Mouse (Mus musculus) brown adipose tissue, adult 24 weeks (tissue): ENCODE measurements at regions not wholly inside any gene's neighbourhood (a gene's known extent, or its start where the extent isn't known, plus 50 kb on each side); places are given as distances from the start of the nearest gene placed in this dataset.

Source experiments
- H3K27ac ChIP-seq: fragments of 200-500 bp; replicated peaks from 2 replicates; pipeline ENCODE4 v1.5.1; 2012; ENCODE audit warnings: low read depth, mild to moderate bottlenecking, low read length
- H3K4me1 ChIP-seq: fragments of 200-500 bp; 2 replicates; pipeline ENCODE4 v1.6.1; 2012; ENCODE audit warnings: low read length, mixed read lengths; ENCODE audit not compliant: control insufficient read depth, insufficient read depth, insufficient read length
- H3K4me3 ChIP-seq: fragments of 200-500 bp; 2 replicates; pipeline ENCODE4 v1.5.1; 2012; ENCODE audit warnings: low read depth, mild to moderate bottlenecking, low read length, moderate library complexity; ENCODE audit not compliant: insufficient read depth

DNA sequence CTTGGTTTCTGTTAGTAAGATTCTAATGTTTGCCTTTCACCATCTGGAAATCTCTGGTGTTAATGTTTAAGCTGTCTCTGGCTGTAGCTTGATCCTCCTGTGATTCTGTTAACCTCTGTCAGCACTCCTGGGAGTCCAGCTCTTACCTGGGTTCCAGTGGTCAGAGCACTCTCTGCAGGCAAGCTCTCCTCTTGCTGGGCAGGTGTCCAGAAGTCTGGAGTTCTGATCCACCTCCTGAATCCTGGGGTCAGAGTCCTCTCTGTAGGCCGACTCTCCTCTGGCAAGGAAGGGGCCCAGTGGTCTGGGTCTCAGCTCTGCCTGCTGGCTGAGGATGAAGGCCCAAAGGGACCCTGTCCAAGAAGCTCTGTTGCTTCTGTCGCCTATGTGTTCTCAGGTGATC is 181.4 kb downstream of the Fam173b start:
- H3K4me1 ChIP-seq, result no peaks in the 10 kb centered on the region
- H3K4me3 ChIP-seq, result no peak overlapping the region
- H3K27ac ChIP-seq, result no peak overlapping the region

- Histone ChIP-seq H3K27ac (no peak overlapping the region), H3K4me3 (no peak overlapping the region), H3K4me1 (no peaks in the 10 kb centered on the region)
These were observed 183.4 kb downstream of the Fam173b start for GRCm38 (mm10) chr15:31785022-31785421.

DNA sequence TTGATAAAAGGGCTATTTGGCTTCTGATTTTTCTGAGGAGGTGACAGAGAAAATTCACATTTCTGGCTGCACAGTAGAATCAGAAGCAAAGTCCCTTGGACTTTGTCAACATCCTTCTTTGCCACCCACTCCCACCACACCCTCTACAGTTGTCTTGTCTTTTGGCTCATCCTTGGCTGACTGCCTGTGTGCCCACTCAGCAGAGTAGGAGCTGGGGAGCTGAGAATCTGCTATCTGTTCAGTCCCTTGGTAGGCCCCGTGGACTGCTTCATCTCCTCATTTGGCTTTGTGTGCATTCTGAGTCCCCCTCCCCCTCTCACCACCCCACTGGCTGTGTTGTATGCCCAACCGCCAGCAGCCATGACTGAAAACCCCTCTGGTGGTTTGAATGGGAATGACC is 197.2 kb downstream of the Fam173b start:
- no peak overlapping the region for H3K27ac ChIP-seq
- H3K4me1 ChIP-seq, result no peaks in the 10 kb centered on the region
- H3K4me3 ChIP-seq, result no peak overlapping the region

- H3K27ac ChIP-seq, result no peak overlapping the region
- no peaks in the 10 kb centered on the region; the same call in 1 of the 2 replicates for H3K4me1 ChIP-seq
- H3K4me3 ChIP-seq, result no peak overlapping the region
These were observed 203.9 kb downstream of the Fam173b start for GRCm38 (mm10) chr15:31805522-31805921.

- H3K4me1 ChIP-seq, result no peaks in the 10 kb centered on the region
- no peak overlapping the region for H3K27ac ChIP-seq
These were observed 213.9 kb downstream of the Fam173b start for GRCm38 (mm10) chr15:31815551-31815950.

GRCm38 (mm10) chr15:31819219-31819618 is 217.6 kb downstream of the Fam173b start:
- no peak overlapping the region for H3K27ac ChIP-seq
- no peak overlapping the region for H3K4me3 ChIP-seq
- no peaks in the 10 kb centered on the region for H3K4me1 ChIP-seq

More at GRCm38 (mm10) chr15:31815551-31815950, 213.9 kb downstream of the Fam173b start:
- H3K4me3 ChIP-seq, result no peak overlapping the region

DNA sequence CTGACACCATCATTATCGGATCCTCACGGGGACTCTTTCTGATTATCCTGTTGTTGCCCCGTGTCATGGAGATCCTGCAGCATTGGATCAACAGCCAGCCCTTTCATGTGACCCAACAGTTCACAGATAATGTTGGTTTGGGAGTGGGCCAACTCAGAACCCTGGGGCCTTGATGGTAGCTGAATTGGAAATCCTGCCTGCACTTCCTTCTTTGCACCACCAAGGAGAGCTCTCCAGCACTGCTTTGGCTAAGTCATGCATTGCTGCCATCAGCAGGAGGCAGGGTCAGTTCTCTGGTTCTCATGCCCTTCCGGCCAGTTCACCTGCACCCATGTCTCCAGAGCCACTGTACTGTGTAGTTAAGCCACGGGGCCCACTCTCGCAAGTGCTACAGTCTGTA is 225.6 kb downstream of the Fam173b start:
- H3K27ac ChIP-seq, result no peak overlapping the region
- H3K4me3 ChIP-seq, result no peak overlapping the region
- H3K4me1 ChIP-seq, result peaks cover 5% of the 10 kb centered on the region; the same call in 1 of the 2 replicates

DNA sequence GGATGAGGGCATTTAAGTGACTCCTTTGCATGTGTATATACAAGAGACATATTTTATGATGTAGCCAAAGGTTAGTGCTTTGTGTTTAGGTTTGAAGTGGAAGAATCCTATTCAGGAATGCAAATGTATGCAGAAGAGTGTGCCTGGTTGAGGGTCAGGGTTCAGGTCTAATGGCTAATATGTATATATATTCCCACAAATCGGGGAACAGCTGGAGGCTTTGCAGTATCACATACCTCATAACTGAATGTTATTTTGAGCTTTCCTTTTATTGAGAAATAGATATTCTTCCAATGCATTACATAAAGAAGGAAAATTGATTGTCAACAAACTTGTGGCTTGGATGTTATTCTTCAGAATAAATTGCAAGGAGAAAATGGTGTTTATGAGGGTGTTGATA is 239.9 kb downstream of the Fam173b start:
- Histone ChIP-seq H3K4me1 (no peaks in the 10 kb centered on the region), H3K27ac (no peak overlapping the region), H3K4me3 (no peak overlapping the region)

- no peak overlapping the region for H3K4me3 ChIP-seq
- no peaks in the 10 kb centered on the region for H3K4me1 ChIP-seq
- H3K27ac ChIP-seq, result no peak overlapping the region
These were observed 253.1 kb downstream of the Fam173b start for GRCm38 (mm10) chr15:31854764-31855163.

GRCm38 (mm10) chr15:31855188-31855587 is 253.5 kb downstream of the Fam173b start:
- no peak overlapping the region for H3K4me3 ChIP-seq
- H3K4me1 ChIP-seq, result no peaks in the 10 kb centered on the region
- no peak overlapping the region for H3K27ac ChIP-seq

DNA sequence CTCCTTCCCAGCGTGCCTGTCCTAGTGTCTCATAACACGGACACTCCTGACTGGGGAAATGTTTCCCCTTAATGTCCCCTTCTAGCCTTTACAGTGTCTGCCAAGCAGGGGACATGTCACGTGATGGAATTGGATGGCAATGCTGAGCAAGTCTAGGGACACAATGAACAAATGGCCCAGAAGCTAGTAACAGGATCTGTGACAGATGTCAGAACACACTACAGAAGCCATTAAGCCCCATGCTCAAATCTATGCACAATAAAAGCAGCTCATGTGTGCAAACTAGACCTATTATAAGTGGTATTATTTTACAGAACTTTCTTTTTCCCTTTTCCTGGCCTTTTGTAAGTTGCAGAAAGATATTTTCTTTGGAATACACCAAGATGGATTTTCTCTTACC is 267.4 kb downstream of the Fam173b start:
- Histone ChIP-seq H3K4me1 (no peaks in the 10 kb centered on the region), H3K27ac (no peak overlapping the region), H3K4me3 (no peak overlapping the region)

DNA sequence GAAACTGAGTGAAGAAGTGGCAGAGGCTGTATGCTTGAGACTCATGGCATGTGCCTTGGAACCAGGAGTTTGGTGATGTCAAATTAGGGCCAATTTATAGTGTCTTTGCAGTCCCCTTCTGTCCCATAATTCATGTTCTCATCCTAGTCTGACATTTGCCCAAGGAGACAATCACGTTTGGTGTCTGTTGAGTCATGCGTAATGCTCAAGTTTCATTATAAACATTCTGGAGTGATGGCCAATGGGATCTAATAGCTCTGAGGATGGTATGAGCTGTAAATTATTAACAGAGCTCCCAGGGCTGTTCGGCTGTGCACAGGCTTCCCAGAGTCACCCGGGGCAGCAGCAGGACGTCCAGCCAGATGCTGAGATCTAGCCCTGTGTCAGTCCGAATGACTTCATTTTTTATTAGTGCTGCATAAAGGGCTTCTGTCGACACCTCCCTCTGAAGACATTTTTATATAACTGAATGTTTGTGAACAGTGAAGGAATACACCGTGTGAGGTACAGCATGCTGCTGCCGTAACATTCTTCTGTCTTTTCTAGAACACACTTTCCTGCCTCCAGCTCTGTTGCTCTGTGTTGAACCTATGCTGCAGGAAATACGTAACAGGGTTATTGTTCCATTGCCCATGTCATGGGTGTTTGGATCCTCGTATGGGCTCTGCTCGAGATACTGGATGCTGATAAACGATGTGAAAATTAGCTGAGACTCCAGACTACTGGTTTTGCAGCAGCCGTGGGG is 268.2 kb downstream of the Fam173b start:
- Histone ChIP-seq H3K4me3 (no peak overlapping the region), H3K27ac (no peak overlapping the region), H3K4me1 (no peaks in the 10 kb centered on the region)

GRCm38 (mm10) chr15:31875436-31875835 is 273.8 kb downstream of the Fam173b start:
- Histone ChIP-seq H3K4me1 (no peaks in the 10 kb centered on the region), H3K27ac (no peak overlapping the region), H3K4me3 (no peak overlapping the region)

GRCm38 (mm10) chr15:31880479-31880878 is 278.8 kb downstream of the Fam173b start:
- no peak overlapping the region for H3K4me3 ChIP-seq
- H3K27ac ChIP-seq, result peak overlapping the region; percentile 57
- no peaks in the 10 kb centered on the region for H3K4me1 ChIP-seq

- H3K4me3 ChIP-seq, result no peak overlapping the region
- no peak overlapping the region for H3K27ac ChIP-seq
- H3K4me1 ChIP-seq, result no peaks in the 10 kb centered on the region
These were observed 280.7 kb downstream of the Fam173b start for GRCm38 (mm10) chr15:31882331-31882730.

- Histone ChIP-seq H3K27ac (no peak overlapping the region), H3K4me3 (no peak overlapping the region), H3K4me1 (no peaks in the 10 kb centered on the region)
These were observed 281.9 kb downstream of the Fam173b start for GRCm38 (mm10) chr15:31883516-31883915.
